Mouse (Mus musculus): ENCODE data around the gene Oas1d. TPM values are rescaled to one million over a fixed set of nuclear protein-coding genes. Genes with fewer than 3 reads are reported as not detected.
"Not testable (repeated sequence)": the region's sequence is repeated elsewhere in the genome, so short reads cannot be mapped to it uniquely, and the experiment has no call there.

Oas1d gene
- total RNA-seq (2021) = not detected

DNA sequence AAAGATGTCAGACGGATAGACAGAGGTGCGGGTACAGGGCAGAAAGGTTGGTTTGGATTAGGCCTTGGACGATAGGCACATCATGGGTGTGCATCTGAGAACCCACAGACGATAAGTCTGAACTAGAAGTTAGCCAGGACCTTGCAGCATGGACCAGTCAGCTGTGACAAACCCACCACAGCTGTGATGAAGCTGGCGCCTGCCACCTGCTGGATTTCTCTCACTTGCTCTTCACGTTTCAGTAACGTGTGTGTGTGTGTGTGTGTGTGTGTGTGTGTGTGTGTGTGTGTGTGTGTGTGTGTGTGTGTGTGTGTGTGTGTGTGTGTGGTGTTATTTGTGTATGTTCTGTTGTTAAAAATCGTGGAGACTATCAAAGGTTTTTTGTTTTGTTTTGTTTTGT, at the start of gene Oas1d:
Oas1d (plus strand) TSS at position 333 of the 400 bp plus-strand sequence.
- intact Hi-C loops (cut with DNase I); DNase-seq (ENCODE audit: low spot score in 2 of 2): not testable (repeated sequence)

- no peak for DNase-seq (ENCODE audit: low spot score in 2 of 2)
- intact Hi-C loops (cut with DNase I) = no loop called here
Observed at GRCm38 (mm10) chr5:120865336-120865860, 48.9 kb upstream of the Oas1d start.

GRCm38 (mm10) chr5:120869436-120870015, 44.8 kb upstream of the Oas1d start:
- intact Hi-C loops (cut with DNase I) = no loop called here
- DNase-seq (ENCODE audit: low spot score in 2 of 2) = no peak

DNA sequence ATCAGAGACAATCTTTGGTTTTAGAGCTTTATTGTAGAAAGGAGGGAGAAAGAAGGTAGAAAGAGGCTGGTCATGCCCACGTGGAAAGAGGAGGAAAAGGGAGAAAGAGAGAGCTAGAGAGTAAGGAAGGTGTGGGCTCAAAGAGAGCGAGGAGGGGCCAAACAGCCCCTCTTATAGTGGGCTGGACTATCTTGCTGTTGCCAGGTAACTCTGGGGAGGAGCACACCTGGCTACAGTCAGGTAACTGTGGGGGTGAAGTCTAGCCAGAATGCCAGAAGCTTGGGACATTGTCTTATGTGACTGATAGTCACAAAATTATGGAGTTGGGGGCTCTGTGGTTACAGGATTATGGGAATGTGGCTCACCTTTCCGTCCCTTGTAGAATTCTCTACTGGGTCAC, 44.3 kb upstream of the Oas1d start:
- DNase-seq (ENCODE audit: low spot score in 2 of 2) = no peak
- intact Hi-C loops (cut with DNase I) = no loop called here

DNA sequence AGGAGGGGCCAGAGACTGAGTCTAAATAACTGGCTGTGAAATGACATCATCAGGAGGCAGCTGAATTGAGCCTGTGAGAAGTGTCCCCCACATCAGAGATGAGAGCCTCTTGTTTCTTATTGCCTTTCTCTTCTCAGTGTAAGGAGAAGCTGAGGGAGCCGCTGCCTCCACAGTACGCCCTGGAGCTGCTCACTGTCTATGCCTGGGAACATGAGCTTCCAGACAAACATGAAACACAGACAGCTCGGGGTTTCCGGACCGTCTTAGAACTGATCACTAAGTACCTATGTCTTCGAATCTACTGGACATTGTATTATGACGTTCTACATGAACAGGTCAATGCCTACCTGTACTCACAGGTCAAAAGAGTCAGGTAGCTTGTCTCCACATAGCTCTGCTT, 43.6 kb upstream of the Oas1d start:
- no peak for DNase-seq (ENCODE audit: low spot score in 2 of 2)
- intact Hi-C loops (cut with DNase I) = no loop called here

- DNase-seq (ENCODE audit: low spot score in 2 of 2) = no peak
- intact Hi-C loops (cut with DNase I) = no loop called here
Observed at GRCm38 (mm10) chr5:120871469-120871868, 42.9 kb upstream of the Oas1d start.

GRCm38 (mm10) chr5:120876839-120877238, 37.5 kb upstream of the Oas1d start:
- intact Hi-C loops (cut with DNase I); DNase-seq (ENCODE audit: low spot score in 2 of 2): not testable (repeated sequence)

DNA sequence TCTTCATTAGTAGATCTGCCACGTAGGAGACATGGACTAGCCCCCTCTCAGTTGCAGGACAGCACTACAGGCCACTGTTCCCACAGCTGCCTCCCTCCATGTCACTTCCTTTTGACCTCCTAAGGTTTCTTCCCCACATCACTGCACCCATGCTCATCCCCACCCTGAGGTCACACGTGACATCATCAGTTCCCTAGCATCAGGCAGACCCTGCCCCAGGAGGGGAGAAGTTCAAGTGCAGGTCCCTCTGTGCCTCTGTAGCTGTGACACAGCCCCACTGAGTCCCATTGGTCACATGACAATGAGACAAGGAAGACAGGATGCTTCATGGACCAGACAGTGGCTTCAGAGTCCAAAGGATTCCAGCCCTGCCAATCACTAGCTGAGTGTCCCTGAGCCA, 36.9 kb upstream of the Oas1d start:
- intact Hi-C loops (cut with DNase I); DNase-seq (ENCODE audit: low spot score in 2 of 2): not testable (repeated sequence)

- intact Hi-C loops (cut with DNase I); DNase-seq (ENCODE audit: low spot score in 2 of 2): not testable (repeated sequence)
Observed at GRCm38 (mm10) chr5:120878803-120879202, 35.5 kb upstream of the Oas1d start.

- intact Hi-C loops (cut with DNase I); DNase-seq (ENCODE audit: low spot score in 2 of 2): not testable (repeated sequence)
Observed at GRCm38 (mm10) chr5:120881681-120882080, 32.7 kb upstream of the Oas1d start.

DNA sequence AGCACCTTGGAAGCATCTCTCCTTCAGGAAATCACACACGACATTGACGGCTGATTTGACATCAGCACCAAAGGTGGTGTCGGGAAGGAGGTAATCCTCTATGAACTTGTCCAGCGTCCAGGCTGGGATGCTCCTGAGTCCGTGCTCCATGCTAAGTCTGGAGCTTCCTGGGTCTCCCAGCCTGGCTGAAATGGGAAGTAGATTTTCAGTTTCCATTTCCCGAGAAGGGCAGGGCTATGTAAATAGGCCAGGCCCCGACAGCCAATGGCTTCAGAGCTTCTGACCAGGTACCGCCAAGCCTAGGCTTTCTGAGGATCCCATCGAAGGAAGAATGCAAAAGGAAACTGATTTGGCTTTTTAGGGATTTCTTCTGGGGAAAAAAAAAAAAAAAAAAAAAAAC, 26.9 kb upstream of the Oas1d start, which contains the start of gene Oas1g:
Oas1g (minus strand) TSS at position 201 of the 400 bp plus-strand sequence.
- DNase-seq (ENCODE audit: low spot score in 2 of 2); intact Hi-C loops (cut with DNase I): not testable (repeated sequence)

DNA sequence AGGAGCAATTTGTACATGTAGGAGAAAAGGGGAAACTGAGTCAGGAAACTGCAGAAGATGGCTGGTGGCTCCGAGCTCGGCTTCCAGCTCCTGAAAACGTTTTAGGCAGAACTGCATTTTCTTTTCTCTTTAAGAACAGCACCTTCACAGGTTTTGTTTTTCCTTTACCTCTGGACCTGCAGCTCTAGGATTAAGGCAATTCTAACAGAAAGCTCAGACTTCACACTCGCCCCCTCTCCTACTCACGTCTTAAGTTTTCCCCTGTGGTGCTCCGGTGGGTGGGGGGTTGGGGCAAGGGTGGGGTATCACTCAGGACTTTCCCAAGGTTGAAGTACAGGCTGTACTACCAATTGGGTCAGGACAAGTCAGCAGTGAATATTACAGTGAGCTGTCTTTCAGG, 26.5 kb upstream of the Oas1d start:
- DNase-seq (ENCODE audit: low spot score in 2 of 2) = no peak
- intact Hi-C loops (cut with DNase I) = no loop called here

- intact Hi-C loops (cut with DNase I) = not testable (repeated sequence)
Observed at GRCm38 (mm10) chr5:120888294-120888815, 26.0 kb upstream of the Oas1d start.

DNA sequence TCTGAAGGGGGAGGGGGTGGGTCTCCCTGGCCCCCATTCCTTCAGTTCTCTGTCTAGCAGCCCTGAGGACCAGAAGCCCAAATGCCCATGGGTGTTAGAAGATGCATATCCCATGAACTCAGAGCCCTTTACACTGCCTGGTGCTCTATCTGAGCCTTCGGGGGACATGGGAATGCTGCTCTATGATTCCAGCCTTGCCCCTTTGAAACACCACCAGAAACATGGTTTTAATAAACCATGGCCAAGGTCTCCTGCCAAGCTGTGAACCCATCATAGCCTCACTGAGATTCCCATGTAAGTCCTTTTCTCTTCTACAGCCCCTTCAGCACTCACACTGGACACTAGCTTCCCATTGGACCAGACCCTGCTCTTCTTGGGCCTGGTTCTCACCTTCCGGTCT, 24.3 kb upstream of the Oas1d start:
- no peak for DNase-seq (ENCODE audit: low spot score in 2 of 2)
- intact Hi-C loops (cut with DNase I) = no loop called here

More at GRCm38 (mm10) chr5:120888294-120888815, 26.0 kb upstream of the Oas1d start:
- not testable (repeated sequence) for DNase-seq (ENCODE audit: low spot score in 2 of 2)

DNA sequence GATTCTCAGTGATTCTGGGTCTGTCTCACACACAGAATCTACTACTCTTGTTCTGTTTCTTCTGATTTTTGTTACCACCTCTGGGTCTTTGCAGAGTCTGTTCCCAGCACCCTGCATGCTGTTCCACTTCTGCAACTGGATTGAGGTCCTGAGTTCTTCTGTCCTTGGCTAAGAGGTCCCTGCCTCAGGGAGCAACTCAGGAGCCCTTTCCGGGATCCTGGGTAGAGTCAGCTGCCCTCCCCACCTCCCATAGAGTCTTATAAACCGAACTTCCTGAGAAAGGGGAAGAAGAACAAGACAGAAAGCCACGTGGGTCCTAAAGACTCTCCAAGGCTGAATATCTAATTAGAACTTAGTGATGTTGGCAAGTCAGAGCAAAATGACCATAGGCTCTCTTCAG, 23.3 kb upstream of the Oas1d start:
- intact Hi-C loops (cut with DNase I) = no loop called here

DNA sequence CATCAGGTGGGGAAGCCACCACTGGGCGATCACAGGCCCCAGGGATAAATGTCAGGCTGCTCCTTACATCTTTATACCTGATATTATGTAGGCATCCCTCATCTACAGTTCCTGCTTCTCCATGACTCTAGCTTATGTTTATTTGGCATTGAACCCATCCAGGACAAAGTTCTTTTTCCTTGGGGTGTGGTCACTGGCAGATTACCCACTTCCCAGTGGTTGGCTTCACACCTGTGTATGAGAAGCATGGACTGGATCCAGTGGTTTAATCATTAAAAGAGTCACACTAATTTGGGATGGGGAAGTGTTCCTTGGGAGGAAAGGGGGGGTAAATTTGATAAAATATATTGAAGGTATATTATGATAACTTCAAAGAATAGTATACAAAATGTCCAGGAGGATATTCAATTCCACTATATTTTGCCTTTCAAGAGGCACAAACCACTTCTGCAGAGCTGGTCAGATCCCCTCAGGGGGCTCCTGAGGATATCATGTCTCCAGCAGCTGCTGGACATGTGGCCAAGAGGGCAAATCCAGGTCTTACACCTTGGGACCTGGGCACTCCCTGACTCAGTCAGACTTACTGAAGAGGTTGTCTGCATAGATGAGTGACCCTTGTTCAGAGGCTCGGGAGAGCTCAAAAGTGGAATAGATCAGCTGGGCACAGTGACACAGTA, 22.6 kb upstream of the Oas1d start:
- DNase-seq (ENCODE audit: low spot score in 2 of 2) = not testable (repeated sequence)
- intact Hi-C loops (cut with DNase I) = loop anchor here (1.0 kb wide), 1 partner anchor 106 kb away; no protein-coding TSS in a partner anchor

More for the DNA sequence above, 23.3 kb upstream of the Oas1d start:
- DNase-seq (ENCODE audit: low spot score in 2 of 2) = no peak

- intact Hi-C loops (cut with DNase I) = loop anchor here (1.0 kb wide), 1 partner anchor 107 kb away; no protein-coding TSS in a partner anchor
Observed at GRCm38 (mm10) chr5:120892243-120892660, 22.1 kb upstream of the Oas1d start.

DNA sequence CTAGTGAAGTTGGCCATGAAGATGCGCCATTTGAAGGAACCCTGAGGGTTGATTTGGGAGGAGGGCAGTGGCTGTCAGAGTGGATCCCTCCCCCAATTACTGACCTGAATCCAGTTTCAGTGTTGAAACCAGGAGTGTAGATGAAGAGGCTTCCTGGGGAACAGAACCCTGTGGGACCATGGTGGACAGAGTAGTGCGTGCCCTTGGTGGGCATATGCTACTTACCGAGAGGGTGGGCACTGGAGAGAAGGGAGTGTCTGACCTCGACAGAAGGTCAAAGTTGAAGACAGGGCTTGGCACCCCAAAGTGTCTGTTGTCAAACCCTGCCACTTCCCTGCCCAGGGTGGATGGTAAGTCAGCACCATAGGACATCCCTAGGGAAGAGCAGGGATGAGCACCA, 20.5 kb upstream of the Oas1d start:
- DNase-seq (ENCODE audit: low spot score in 2 of 2); intact Hi-C loops (cut with DNase I): not testable (repeated sequence)

More at GRCm38 (mm10) chr5:120892243-120892660, 22.1 kb upstream of the Oas1d start:
- DNase-seq (ENCODE audit: low spot score in 2 of 2) = no peak

- intact Hi-C loops (cut with DNase I); DNase-seq (ENCODE audit: low spot score in 2 of 2): not testable (repeated sequence)
Observed at GRCm38 (mm10) chr5:120894692-120895091, 19.6 kb upstream of the Oas1d start.

- no peak for DNase-seq (ENCODE audit: low spot score in 2 of 2)
- intact Hi-C loops (cut with DNase I) = no loop called here
Observed at GRCm38 (mm10) chr5:120895231-120895900, 19.0 kb upstream of the Oas1d start.
